Mouse (Mus musculus) kidney, adult 18-20 months (tissue): ENCODE results near the gene Olfr668.
"Not testable (repeated sequence)": the region's sequence is repeated elsewhere in the genome, so short reads cannot be mapped to it uniquely, and the experiment has no call there.

Experiments
- DNase-seq: peaks from one replicate; pipeline ENCODE4 v3.0.0; 2021

Olfr668 gene

GRCm38 (mm10) chr7:104927957-104928356, at the start of gene Olfr668:
Olfr668 (minus strand) TSS chr7:104928057.
- DNase-seq, result no peak

GRCm38 (mm10) chr7:104972507-104972906, 44.6 kb upstream of the Olfr668 start:
- DNase-seq, result not testable (repeated sequence)

- no peak for DNase-seq
Measured at GRCm38 (mm10) chr7:104962520-104962919, 34.7 kb upstream of the Olfr668 start, which contains the start of gene Olfr670. Olfr670 (minus strand) TSS chr7:104962620.

GRCm38 (mm10) chr7:104950234-104950633, 22.4 kb upstream of the Olfr668 start:
- DNase-seq, result not testable (repeated sequence)

GRCm38 (mm10) chr7:104933940-104934339, 6.1 kb upstream of the Olfr668 start, which contains the start of gene Olfr669:
Olfr669 (plus strand) TSS chr7:104934240.
- no peak for DNase-seq

- DNase-seq, result no peak
Measured at GRCm38 (mm10) chr7:104921382-104921781, 6.5 kb downstream of the Olfr668 start, which contains the start of gene Olfr667. Olfr667 (minus strand) TSS chr7:104921482.

- DNase-seq, result no peak
Measured at GRCm38 (mm10) chr7:104895852-104896251, 32.0 kb downstream of the Olfr668 start, which contains the start of gene Olfr666. Olfr666 (minus strand) TSS chr7:104895952.

- DNase-seq, result no peak
Measured at GRCm38 (mm10) chr7:104877731-104878130, 50.1 kb downstream of the Olfr668 start, which contains the start of gene Olfr665. Olfr665 (plus strand) TSS chr7:104878031.
